Mouse (Mus musculus): ENCODE results near the gene Acpp. TPM values are rescaled to one million over a fixed set of nuclear protein-coding genes. Genes with fewer than 3 reads are reported as not detected.
A peak's percentile ranks its signal among the peaks of the same experiment; 100 is the strongest.

The Acpp gene
- polyA plus RNA-seq, 1 experiment from 2014 or later, result 0.25 TPM

DNA sequence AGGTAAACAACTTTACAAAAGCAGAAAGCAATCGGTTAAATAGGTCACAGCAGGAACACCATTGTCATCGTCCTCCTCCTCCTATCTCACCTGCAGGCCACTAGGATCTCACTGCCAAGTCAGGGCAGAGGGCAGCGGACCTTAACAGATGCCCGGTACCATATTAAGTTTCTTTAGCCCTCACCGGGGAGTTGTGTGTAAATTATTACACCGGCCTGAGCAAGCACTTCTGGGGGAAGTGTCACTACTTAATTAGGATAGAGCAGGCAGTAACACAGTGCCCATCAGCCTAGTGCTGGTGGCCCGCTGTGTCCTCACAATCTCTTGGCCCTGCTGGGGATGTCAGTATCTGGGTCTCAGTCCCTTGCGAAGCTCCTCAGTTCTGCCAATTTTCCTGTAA lies 55.0 kb downstream of the Acpp start:
- H3K27ac ChIP-seq (ENCODE audit: low read depth, low read length), result no peak overlapping the region
- 51% methylated on average over 8 of the region's 8 CpGs for WGBS
- H3K9me3 ChIP-seq (ENCODE audit: control insufficient read depth, low read length), result no peaks in the 10 kb centered on the region
- no peak overlapping the region for H3K4me2 ChIP-seq
- H3K9ac ChIP-seq (ENCODE audit: low read depth, low read length), result no peak overlapping the region
- no peaks in the 10 kb centered on the region for H3K27me3 ChIP-seq (replicated peaks; ENCODE audit: control insufficient read depth, insufficient read depth, low read length)
- H3K4me1 ChIP-seq (replicated peaks; ENCODE audit: control insufficient read depth, insufficient read depth, low read length), result no peaks in the 10 kb centered on the region
- no peaks in the 10 kb centered on the region for H3K36me3 ChIP-seq (ENCODE audit: control insufficient read depth, insufficient read depth, low read length)
- no peak for DNase-seq (ENCODE audit: low spot score)
- H3K4me3 ChIP-seq (ENCODE audit: low read depth, low read length), result no peak overlapping the region
- ATAC-seq (replicated peaks; ENCODE audit: low FRiP score), result no peak

DNA sequence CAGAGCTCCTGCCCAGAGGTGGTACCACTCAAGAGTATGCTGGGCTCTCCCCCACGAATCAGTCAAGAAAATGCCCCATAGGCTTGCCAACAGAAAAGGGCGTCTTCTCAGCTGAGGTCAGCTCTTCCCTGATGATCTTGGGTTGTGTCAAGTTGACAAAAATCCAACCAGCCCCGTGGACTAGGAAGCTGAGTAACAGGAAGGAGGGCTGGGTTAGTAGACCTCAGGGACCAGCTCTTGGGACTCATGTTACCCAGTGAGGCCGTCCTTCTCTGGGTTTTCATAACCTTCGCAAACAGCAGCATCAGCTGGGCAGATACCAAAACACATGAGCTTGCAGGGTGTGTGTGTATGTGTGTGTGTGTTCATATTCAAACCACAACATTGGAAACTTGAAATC lies 55.8 kb downstream of the Acpp start:
- WGBS, result 70% methylated on average over 5 of the region's 5 CpGs

DNA sequence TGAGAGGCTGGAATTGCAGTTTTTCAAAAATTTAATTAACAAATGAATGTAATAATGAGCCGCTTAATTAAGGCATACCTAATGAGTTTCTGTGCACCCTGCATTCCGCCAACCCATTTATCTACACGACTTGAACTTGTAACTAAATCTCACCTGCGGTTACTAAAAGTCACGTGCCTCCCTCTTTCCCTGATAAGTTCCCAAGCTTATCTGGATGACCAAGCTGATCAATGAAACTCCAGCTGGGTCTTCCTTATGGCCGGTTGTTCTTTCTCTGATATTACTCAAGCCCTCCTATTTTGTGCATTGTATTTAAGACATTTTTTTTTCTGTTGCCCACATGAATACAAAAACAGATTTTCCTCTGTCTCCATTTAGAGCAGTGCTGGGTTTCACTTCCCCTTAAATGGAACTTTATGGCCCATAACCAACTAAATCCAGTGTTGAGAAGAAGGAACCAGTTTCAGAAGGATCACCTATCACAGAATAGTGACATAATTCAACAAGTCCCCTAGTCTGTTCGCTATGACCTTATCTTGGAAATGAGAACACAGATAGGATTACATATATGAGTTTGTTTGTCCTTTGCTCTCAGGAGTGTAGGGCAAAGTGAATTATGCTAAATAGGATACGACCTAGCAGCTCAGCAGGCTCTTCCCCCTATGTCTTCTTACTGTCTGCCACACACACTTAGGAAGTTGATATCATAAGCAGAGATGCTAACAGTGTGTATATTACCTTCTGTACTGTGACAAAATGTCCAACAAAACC lies 56.6 kb downstream of the Acpp start:
- Histone ChIP-seq H3K27me3 (replicated peaks; ENCODE audit: control insufficient read depth, insufficient read depth, low read length) (no peaks in the 10 kb centered on the region), H3K4me2 (no peak overlapping the region), H3K36me3 (ENCODE audit: control insufficient read depth, insufficient read depth, low read length) (no peaks in the 10 kb centered on the region), H3K4me3 (ENCODE audit: low read depth, low read length) (no peak overlapping the region), H3K9ac (ENCODE audit: low read depth, low read length) (no peak overlapping the region), H3K9me3 (ENCODE audit: control insufficient read depth, low read length) (no peaks in the 10 kb centered on the region), H3K4me1 (replicated peaks; ENCODE audit: control insufficient read depth, insufficient read depth, low read length) (no peaks in the 10 kb centered on the region), H3K27ac (ENCODE audit: low read depth, low read length) (no peak overlapping the region)
- ATAC-seq (replicated peaks; ENCODE audit: low FRiP score) (no peak), DNase-seq (ENCODE audit: low spot score) (no peak)
- 66% methylated on average over 8 of the region's 8 CpGs for WGBS

More for the DNA sequence above, 55.8 kb downstream of the Acpp start:
- ATAC-seq (replicated peaks; ENCODE audit: low FRiP score) (no peak), DNase-seq (ENCODE audit: low spot score) (no peak)
- Histone ChIP-seq H3K4me3 (ENCODE audit: low read depth, low read length) (no peak overlapping the region), H3K4me1 (replicated peaks; ENCODE audit: control insufficient read depth, insufficient read depth, low read length) (no peaks in the 10 kb centered on the region), H3K27ac (ENCODE audit: low read depth, low read length) (no peak overlapping the region), H3K9me3 (ENCODE audit: control insufficient read depth, low read length) (no peaks in the 10 kb centered on the region), H3K4me2 (no peak overlapping the region), H3K36me3 (ENCODE audit: control insufficient read depth, insufficient read depth, low read length) (no peaks in the 10 kb centered on the region), H3K9ac (ENCODE audit: low read depth, low read length) (no peak overlapping the region), H3K27me3 (replicated peaks; ENCODE audit: control insufficient read depth, insufficient read depth, low read length) (no peaks in the 10 kb centered on the region)

DNA sequence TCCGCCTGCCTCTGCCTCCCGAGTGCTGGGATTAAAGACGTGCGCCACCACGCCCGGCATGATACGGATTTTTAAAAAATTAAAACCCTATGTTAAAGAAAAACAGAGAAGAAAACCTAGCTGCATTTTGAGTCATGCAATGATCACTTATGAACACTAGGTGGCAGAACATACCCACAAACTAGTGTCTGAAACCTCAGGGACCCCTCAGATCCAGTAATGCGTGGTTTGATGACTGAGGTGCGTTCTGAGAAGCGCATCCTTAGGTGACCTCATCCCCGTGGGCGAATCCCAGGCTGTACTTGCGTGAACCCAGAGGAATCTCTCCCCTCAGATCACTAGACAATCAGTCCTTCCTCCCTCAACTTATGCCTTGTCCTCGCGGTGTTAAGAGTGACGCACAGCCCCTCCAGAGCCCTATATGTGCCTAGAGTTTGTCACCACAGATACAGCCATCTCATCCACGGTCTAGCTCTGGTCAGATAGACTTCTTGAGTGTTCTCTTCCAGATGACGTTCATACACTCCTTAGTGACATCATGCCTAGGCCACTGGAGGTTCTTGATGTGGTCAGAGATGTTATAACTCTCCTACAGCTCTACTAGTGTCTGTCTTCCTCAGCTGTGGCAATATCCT lies 59.9 kb downstream of the Acpp start:
- no peak for DNase-seq (ENCODE audit: low spot score)
- Histone ChIP-seq H3K27ac (ENCODE audit: low read depth, low read length) (no peak overlapping the region), H3K4me3 (ENCODE audit: low read depth, low read length) (no peak overlapping the region), H3K36me3 (ENCODE audit: control insufficient read depth, insufficient read depth, low read length) (no peaks in the 10 kb centered on the region), H3K4me2 (no peak overlapping the region), H3K9me3 (ENCODE audit: control insufficient read depth, low read length) (no peaks in the 10 kb centered on the region), H3K4me1 (replicated peaks; ENCODE audit: control insufficient read depth, insufficient read depth, low read length) (no peaks in the 10 kb centered on the region), H3K27me3 (replicated peaks; ENCODE audit: control insufficient read depth, insufficient read depth, low read length) (no peaks in the 10 kb centered on the region), H3K9ac (ENCODE audit: low read depth, low read length) (no peak overlapping the region)
- ATAC-seq (replicated peaks; ENCODE audit: low FRiP score), result peak; percentile 36; the same call in 1 of the 2 replicates
- 24% methylated on average over 18 of the region's 18 CpGs for WGBS

DNA sequence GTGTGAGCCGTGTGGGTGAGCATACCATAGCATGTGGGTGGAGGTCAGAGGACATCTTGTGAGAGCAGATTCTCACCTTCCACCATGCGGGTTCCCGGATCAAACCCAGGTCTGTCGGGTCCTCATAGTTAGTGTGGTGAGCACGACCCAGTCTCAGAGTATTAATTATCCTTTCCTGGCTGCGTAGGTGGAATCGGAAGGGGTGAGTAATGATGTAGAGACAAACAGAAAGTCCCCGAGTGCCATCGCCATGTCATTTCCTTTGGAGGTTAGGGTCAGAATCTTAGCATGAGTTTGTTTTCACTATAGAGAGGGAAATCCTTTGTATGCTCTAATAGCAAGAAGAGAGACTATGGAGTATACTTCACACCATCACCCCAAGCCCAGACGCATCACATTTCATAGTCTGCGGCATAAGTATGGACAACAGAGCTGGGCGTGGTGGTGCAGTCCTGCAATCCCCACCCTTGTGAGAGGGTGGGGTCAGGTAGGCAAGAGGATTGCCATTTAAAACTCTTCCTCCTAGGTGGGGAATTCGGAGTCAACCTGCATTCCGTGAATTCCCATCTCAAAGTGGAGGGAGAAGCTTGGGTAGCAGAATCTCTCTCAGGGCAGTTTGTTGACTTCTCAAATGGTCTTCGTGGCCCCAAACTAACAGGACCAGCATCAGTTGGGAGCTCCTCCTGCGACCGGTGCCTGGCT lies 62.3 kb downstream of the Acpp start:
- no peak overlapping the region for H3K4me2 ChIP-seq
- DNase-seq (ENCODE audit: low spot score) (no peak), ATAC-seq (replicated peaks; ENCODE audit: low FRiP score) (no peak)
- H3K27me3 ChIP-seq (replicated peaks; ENCODE audit: control insufficient read depth, insufficient read depth, low read length), result no peaks in the 10 kb centered on the region
- no peaks in the 10 kb centered on the region for H3K4me1 ChIP-seq (replicated peaks; ENCODE audit: control insufficient read depth, insufficient read depth, low read length)
- H3K9me3 ChIP-seq (ENCODE audit: control insufficient read depth, low read length), result no peaks in the 10 kb centered on the region
- no peak overlapping the region for H3K4me3 ChIP-seq (ENCODE audit: low read depth, low read length)
- no peaks in the 10 kb centered on the region for H3K36me3 ChIP-seq (ENCODE audit: control insufficient read depth, insufficient read depth, low read length)
- H3K27ac ChIP-seq (ENCODE audit: low read depth, low read length), result no peak overlapping the region
- no peak overlapping the region for H3K9ac ChIP-seq (ENCODE audit: low read depth, low read length)
- 76% methylated on average over 17 of the region's 17 CpGs for WGBS

DNA sequence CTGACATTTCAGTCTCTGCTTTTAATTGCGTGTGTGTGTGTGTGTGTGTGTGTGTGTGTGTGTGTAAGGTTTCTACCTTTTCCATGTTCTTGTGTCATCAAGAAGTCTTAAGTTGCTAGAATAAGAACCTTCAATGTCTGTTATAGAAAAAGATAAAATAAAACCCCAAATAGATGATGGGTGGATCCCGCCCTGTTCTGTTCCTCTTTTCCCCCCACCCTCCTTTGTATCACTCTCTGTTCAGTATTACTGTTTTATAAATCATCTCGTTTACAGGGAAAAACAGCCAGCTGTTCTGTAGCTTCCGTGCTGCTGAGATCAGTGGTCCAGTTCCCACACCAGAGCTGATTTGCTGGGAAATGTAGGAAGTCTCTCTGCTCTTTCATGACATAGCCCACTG lies 65.5 kb downstream of the Acpp start:
- H3K9me3 ChIP-seq (ENCODE audit: control insufficient read depth, low read length), result no peaks in the 10 kb centered on the region
- H3K36me3 ChIP-seq (ENCODE audit: control insufficient read depth, insufficient read depth, low read length), result no peaks in the 10 kb centered on the region
- DNase-seq (ENCODE audit: low spot score), result no peak
- H3K9ac ChIP-seq (ENCODE audit: low read depth, low read length), result no peak overlapping the region
- 72% methylated on average over 4 of the region's 4 CpGs for WGBS
- H3K4me1 ChIP-seq (replicated peaks; ENCODE audit: control insufficient read depth, insufficient read depth, low read length), result 0 out of 2 replicates have a peak, but pooled peaks cover 3% of the 10 kb centered on the region
- ATAC-seq (replicated peaks; ENCODE audit: low FRiP score), result no peak
- no peak overlapping the region for H3K4me2 ChIP-seq
- H3K4me3 ChIP-seq (ENCODE audit: low read depth, low read length), result no peak overlapping the region
- H3K27me3 ChIP-seq (replicated peaks; ENCODE audit: control insufficient read depth, insufficient read depth, low read length), result no peaks in the 10 kb centered on the region
- no peak overlapping the region for H3K27ac ChIP-seq (ENCODE audit: low read depth, low read length)

DNA sequence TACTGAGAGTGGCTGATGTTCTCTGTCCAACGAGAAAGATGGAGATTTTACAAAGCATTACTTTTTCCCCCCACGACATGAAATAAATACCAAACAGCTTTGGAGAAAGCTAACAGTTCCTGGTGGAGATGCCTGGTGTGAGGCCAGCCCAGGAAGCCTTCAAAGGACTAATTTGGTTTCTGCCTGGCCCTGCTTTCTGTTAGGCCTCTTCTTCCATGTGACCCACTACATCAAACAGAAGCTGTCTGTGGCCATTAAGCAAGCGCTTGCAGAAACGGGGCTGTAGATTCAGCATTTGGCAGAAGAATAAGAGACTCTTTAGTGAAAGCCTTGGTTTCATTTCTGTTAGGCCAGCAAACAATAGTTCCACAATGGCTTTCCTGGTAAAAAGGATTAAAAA lies 65.9 kb downstream of the Acpp start:
- ATAC-seq (replicated peaks; ENCODE audit: low FRiP score), result no peak
- H3K9me3 ChIP-seq (ENCODE audit: control insufficient read depth, low read length), result no peaks in the 10 kb centered on the region
- H3K27me3 ChIP-seq (replicated peaks; ENCODE audit: control insufficient read depth, insufficient read depth, low read length), result no peaks in the 10 kb centered on the region
- WGBS, result 73% methylated on average over 4 of the region's 4 CpGs
- no peak overlapping the region for H3K9ac ChIP-seq (ENCODE audit: low read depth, low read length)
- 0 out of 2 replicates have a peak, but pooled peaks cover 3% of the 10 kb centered on the region for H3K4me1 ChIP-seq (replicated peaks; ENCODE audit: control insufficient read depth, insufficient read depth, low read length)
- H3K4me3 ChIP-seq (ENCODE audit: low read depth, low read length), result no peak overlapping the region
- H3K4me2 ChIP-seq, result no peak overlapping the region
- H3K27ac ChIP-seq (ENCODE audit: low read depth, low read length), result no peak overlapping the region
- H3K36me3 ChIP-seq (ENCODE audit: control insufficient read depth, insufficient read depth, low read length), result no peaks in the 10 kb centered on the region
- DNase-seq (ENCODE audit: low spot score), result no peak

DNA sequence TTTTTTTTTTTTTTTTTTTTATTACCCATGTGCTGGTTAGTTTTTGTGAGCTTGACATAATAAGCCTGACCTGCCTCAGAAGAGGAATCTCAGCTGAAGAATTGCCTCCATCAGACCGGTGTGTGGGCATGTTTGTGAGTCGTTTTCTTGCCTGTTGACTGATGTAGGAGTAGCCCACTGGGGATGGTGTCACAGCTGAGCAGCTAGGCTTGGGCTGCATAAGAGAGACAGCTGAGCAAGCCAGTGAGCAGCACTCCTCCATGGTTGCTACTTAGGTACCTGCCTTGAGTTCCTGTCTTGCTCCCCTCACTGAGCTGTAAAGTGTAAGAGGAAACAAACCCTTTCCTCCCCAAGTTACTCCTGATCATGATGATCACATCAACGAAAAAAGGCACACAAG lies 67.6 kb downstream of the Acpp start:
- H3K27ac ChIP-seq (ENCODE audit: low read depth, low read length), result no peak overlapping the region
- no peak overlapping the region for H3K4me2 ChIP-seq
- H3K9me3 ChIP-seq (ENCODE audit: control insufficient read depth, low read length), result no peaks in the 10 kb centered on the region
- no peaks in the 10 kb centered on the region for H3K36me3 ChIP-seq (ENCODE audit: control insufficient read depth, insufficient read depth, low read length)
- 65% methylated on average over 3 of the region's 3 CpGs for WGBS
- ATAC-seq (replicated peaks; ENCODE audit: low FRiP score) (no peak; the same call in 1 of the 2 replicates), DNase-seq (ENCODE audit: low spot score) (no peak)
- H3K27me3 ChIP-seq (replicated peaks; ENCODE audit: control insufficient read depth, insufficient read depth, low read length), result no peaks in the 10 kb centered on the region
- H3K9ac ChIP-seq (ENCODE audit: low read depth, low read length), result no peak overlapping the region
- H3K4me3 ChIP-seq (ENCODE audit: low read depth, low read length), result no peak overlapping the region
- 0 out of 2 replicates have a peak, but pooled peaks cover 3% of the 10 kb centered on the region for H3K4me1 ChIP-seq (replicated peaks; ENCODE audit: control insufficient read depth, insufficient read depth, low read length)

All from liver, embryonic 11.5 days (tissue).